Mouse (Mus musculus) myocyte (in vitro differentiated cells): ENCODE results near the gene Hfe2.

Experiments
- CEBPB ChIP-seq: IDR thresholded peaks from 2 replicates; pipeline ENCODE4 v1.6.1; 2011; ENCODE audit warnings: mild to moderate bottlenecking, moderate library complexity; ENCODE audit not compliant: poor library complexity, insufficient read depth, severe bottlenecking
- E2F4 ChIP-seq: IDR thresholded peaks from one replicate; pipeline ENCODE4 v1.6.1; 2011; ENCODE audit warnings: mild to moderate bottlenecking, control low read depth, moderate library complexity; ENCODE audit not compliant: insufficient read depth
- MAX ChIP-seq: IDR thresholded peaks from one replicate; pipeline ENCODE4 v1.6.1; 2011; ENCODE audit warnings: low read depth, mild to moderate bottlenecking, control low read depth
- MYOD1 ChIP-seq, 3 experiments: IDR thresholded peaks; one replicate each; pipeline ENCODE4 v1.6.1; 2011; ENCODE audit warnings: control low read depth in 2 of 3, low read depth in 2 of 3, mild to moderate bottlenecking in 2 of 3, moderate library complexity in 1 of 3; ENCODE audit not compliant: insufficient read length in 2 of 3, control insufficient read depth in 1 of 3
- POLR2A ChIP-seq: IDR thresholded peaks from one replicate; pipeline ENCODE4 v1.6.1; 2011; ENCODE audit warnings: low read depth, mild to moderate bottlenecking, control low read depth, moderate library complexity; ENCODE audit not compliant: insufficient read length
- POLR2AphosphoS2 ChIP-seq: IDR thresholded peaks from one replicate; pipeline ENCODE4 v1.6.1; 2011; ENCODE audit warnings: low read depth, control low read depth; ENCODE audit not compliant: insufficient read length
- REST ChIP-seq: IDR thresholded peaks from one replicate; pipeline ENCODE4 v1.6.1; 2011; ENCODE audit warnings: mild to moderate bottlenecking, control low read depth, moderate library complexity; ENCODE audit not compliant: insufficient read depth, insufficient read length
- SRF ChIP-seq: IDR thresholded peaks from one replicate; pipeline ENCODE4 v1.6.1; 2011; ENCODE audit warnings: low read depth; ENCODE audit not compliant: control insufficient read depth, insufficient read length
- USF1 ChIP-seq: IDR thresholded peaks from one replicate; pipeline ENCODE4 v1.6.1; 2011; ENCODE audit warnings: low read depth, mild to moderate bottlenecking, control low read depth, moderate library complexity

DNA sequence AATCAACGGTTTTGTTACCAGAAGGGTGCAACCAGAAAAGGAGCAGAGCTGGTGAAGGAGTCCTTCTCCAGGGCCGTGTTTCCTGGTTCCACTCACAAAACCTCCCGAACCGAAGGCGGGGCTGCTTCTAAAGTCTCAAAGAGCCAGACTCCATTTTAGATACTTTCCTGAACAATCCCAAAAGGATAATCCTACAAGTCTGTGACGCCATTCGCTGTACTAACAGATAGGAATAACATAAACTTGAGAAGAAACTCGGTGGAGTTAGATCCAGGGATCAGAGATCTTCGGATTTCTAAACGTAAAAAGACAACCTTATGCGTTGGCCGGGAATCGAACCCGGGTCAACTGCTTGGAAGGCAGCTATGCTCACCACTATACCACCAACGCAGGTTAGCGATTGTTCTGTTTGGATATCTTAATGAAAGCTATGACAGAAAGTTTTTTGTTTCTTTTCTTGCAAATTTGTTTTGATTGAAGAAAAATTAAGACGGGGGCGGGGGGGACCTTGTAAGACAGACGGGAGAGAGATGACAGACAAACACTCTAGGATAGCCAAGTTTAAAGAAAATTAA, 24.2 kb upstream of the Hfe2 start:
- no peak for TF ChIP-seq POLR2A
- no peak for TF ChIP-seq MAX
- TF ChIP-seq E2F4, result no peak
- TF ChIP-seq CEBPB, result 0 out of 2 replicates have a peak, but pooled peaks have one; percentile 8
- no peak for TF ChIP-seq USF1
- TF ChIP-seq MYOD1 (IDR thresholded peaks at IDR 0.05; ENCODE audit: control insufficient read depth in 1 of 3, insufficient read length in 2 of 3, low read depth in 2 of 3), result no peak
- TF ChIP-seq REST, result no peak
- TF ChIP-seq POLR2AphosphoS2, result no peak
- TF ChIP-seq SRF, result no peak
